Mouse (Mus musculus) embryo, embryonic 10 days (tissue): ENCODE data around the gene Kcnh2.
"Not testable (repeated sequence)": the region's sequence is repeated elsewhere in the genome, so short reads cannot be mapped to it uniquely, and the experiment has no call there.

Experiments
- DNase-seq: peaks from one replicate; pipeline ENCODE4 v3.0.0-alpha.2; 2015; ENCODE audit warnings: low spot score

The Kcnh2 gene

GRCm38 (mm10) chr5:24351278-24351677, at the start of gene Kcnh2:
Gene Kcnh2, minus strand, starts transcription at chr5:24351604.
- no peak for DNase-seq

GRCm38 (mm10) chr5:24400362-24400761, 49.0 kb upstream of the Kcnh2 start:
- no peak for DNase-seq

GRCm38 (mm10) chr5:24399686-24400085, 48.3 kb upstream of the Kcnh2 start:
- no peak for DNase-seq

GRCm38 (mm10) chr5:24396254-24396653, 44.9 kb upstream of the Kcnh2 start:
- DNase-seq = not testable (repeated sequence)

- peak; percentile 98 for DNase-seq
Measured at GRCm38 (mm10) chr5:24394165-24394894, 42.9 kb upstream of the Kcnh2 start.

GRCm38 (mm10) chr5:24393392-24393997, 42.1 kb upstream of the Kcnh2 start, which contains the start of gene Abcb8:
Gene Abcb8, plus strand, starts transcription at chr5:24393663.
- DNase-seq = peak; percentile 89

GRCm38 (mm10) chr5:24392724-24393123, 41.3 kb upstream of the Kcnh2 start:
- no peak for DNase-seq

- no peak for DNase-seq
Measured at GRCm38 (mm10) chr5:24391864-24392263, 40.5 kb upstream of the Kcnh2 start, which contains the start of gene Atg9b. Gene Atg9b, minus strand, starts transcription at chr5:24392143.

GRCm38 (mm10) chr5:24389658-24390020, 38.2 kb upstream of the Kcnh2 start:
- DNase-seq = no peak

GRCm38 (mm10) chr5:24389011-24389657, 37.7 kb upstream of the Kcnh2 start:
- peak; percentile 72 for DNase-seq

GRCm38 (mm10) chr5:24388246-24388915, 37.0 kb upstream of the Kcnh2 start:
- no peak for DNase-seq

- peak; percentile 75 for DNase-seq
Measured at GRCm38 (mm10) chr5:24387264-24388241, 36.1 kb upstream of the Kcnh2 start.

GRCm38 (mm10) chr5:24385887-24386550, 34.6 kb upstream of the Kcnh2 start:
- DNase-seq = no peak

- DNase-seq = no peak
Measured at GRCm38 (mm10) chr5:24385374-24385773, 34.0 kb upstream of the Kcnh2 start.

GRCm38 (mm10) chr5:24384407-24384806, 33.0 kb upstream of the Kcnh2 start:
- no peak for DNase-seq

- DNase-seq = peak; percentile 98
Measured at GRCm38 (mm10) chr5:24383026-24383859, 31.8 kb upstream of the Kcnh2 start.

- DNase-seq = no peak
Measured at GRCm38 (mm10) chr5:24381988-24382387, 30.6 kb upstream of the Kcnh2 start.

GRCm38 (mm10) chr5:24381486-24381885, 30.1 kb upstream of the Kcnh2 start:
- no peak for DNase-seq

- DNase-seq = no peak
Measured at GRCm38 (mm10) chr5:24380499-24380898, 29.1 kb upstream of the Kcnh2 start.

- DNase-seq = no peak
Measured at GRCm38 (mm10) chr5:24379501-24379900, 28.1 kb upstream of the Kcnh2 start.
